Mouse (Mus musculus) bone marrow, adult 2 months (tissue): ENCODE measurements around the gene Ppp1r13b. TPM values are rescaled to one million over a fixed set of nuclear protein-coding genes. Genes with fewer than 3 reads are reported as not detected.
"Not testable (repeated sequence)": the region's sequence is repeated elsewhere in the genome, so short reads cannot be mapped to it uniquely, and the experiment has no call there.

Source experiments
- H3K27ac ChIP-seq: fragments of 200-500 bp; 2 replicates; pipeline ENCODE4 v1.5.1; 2012; ENCODE audit warnings: low read depth, mild to moderate bottlenecking, control low read depth, inconsistent platforms, low read length; ENCODE audit not compliant: control insufficient read depth, poor library complexity, insufficient read depth
- H3K4me1 ChIP-seq: fragments of 200-500 bp; 2 replicates; pipeline ENCODE4 v1.6.1; 2011; ENCODE audit warnings: low read length; ENCODE audit not compliant: control insufficient read depth, insufficient read depth
- H3K4me3 ChIP-seq: fragments of 200-500 bp; replicated peaks from 2 replicates; pipeline ENCODE3; 2011; ENCODE audit warnings: mild to moderate bottlenecking, low read depth, low read length, control low read depth; ENCODE audit not compliant: control insufficient read depth
- CTCF ChIP-seq: fragments of 200-500 bp; IDR thresholded peaks from 2 replicates; pipeline ENCODE4 v1.5.1; 2011; ENCODE audit warnings: low read length, control low read depth; ENCODE audit not compliant: control insufficient read depth, insufficient read depth
- POLR2A ChIP-seq: fragments of 200-500 bp; IDR thresholded peaks from 2 replicates; pipeline ENCODE4 v1.6.1; 2011; ENCODE audit warnings: low read depth, mild to moderate bottlenecking, control low read depth, low read length, borderline replicate concordance; ENCODE audit not compliant: control insufficient read depth
- WGBS: fragments of 180-500 bp; shearing (Covaris S2); methylation state at CpG from one replicate; pipeline ENCODE4 v1.1.7; 2018; 5-methylcytosine and 5-hydroxymethylcytosine counted together
- polyA plus RNA-seq: library from polyadenylated mRNA; stranded (reverse); fragments of >200 nt; gene quantifications from 2 replicates; pipeline ENCODE4 v1.2.4, GENCODE M21; 2011; ENCODE audit warnings: low replicate concordance; ENCODE audit not compliant: missing spikeins, insufficient read depth, insufficient read length

The Ppp1r13b gene
- polyA plus RNA-seq = 9.6 and 10.9 TPM in 2 replicates

- TF ChIP-seq CTCF (no peak), POLR2A (peak; percentile 76; the same call in 1 of the 2 replicates)
- H3K4me1 ChIP-seq = no peaks in the 10 kb centered on the region; the same call in 1 of the 2 replicates
- peak within 1 kb of the TSS; percentile 87 for H3K4me3 ChIP-seq
- H3K27ac ChIP-seq = peak within 1 kb of the TSS; percentile 95
- WGBS = 1% methylated on average over 80 of the region's 80 CpGs
Measured at GRCm38 (mm10) chr12:111907970-111908681, at the start of gene Ppp1r13b. TSS of gene Ppp1r13b (minus strand) at chr12:111908110.

GRCm38 (mm10) chr12:111956173-111956572 is 48.3 kb upstream of the Ppp1r13b start:
- no peak overlapping the region for H3K4me3 ChIP-seq
- TF ChIP-seq POLR2A (no peak), CTCF (no peak)
- WGBS = 81% methylated on average over 5 of the region's 5 CpGs
- no peaks in the 10 kb centered on the region; the same call in 1 of the 2 replicates for H3K4me1 ChIP-seq
- H3K27ac ChIP-seq = no peak overlapping the region

- H3K4me3 ChIP-seq = no peak overlapping the region
- no peak overlapping the region for H3K27ac ChIP-seq
- TF ChIP-seq CTCF = no peak
- TF ChIP-seq POLR2A = no peak
- 71% methylated on average over 5 of the region's 5 CpGs for WGBS
- no peaks in the 10 kb centered on the region for H3K4me1 ChIP-seq
Measured at GRCm38 (mm10) chr12:111951701-111952100, 43.8 kb upstream of the Ppp1r13b start.

- TF ChIP-seq POLR2A (no peak), CTCF (no peak)
- WGBS = 84% methylated on average over 5 of the region's 5 CpGs
- Histone ChIP-seq H3K4me1 (peaks cover under 1% of the 10 kb centered on the region; the same call in 1 of the 2 replicates), H3K4me3 (no peak overlapping the region), H3K27ac (no peak overlapping the region)
Measured at GRCm38 (mm10) chr12:111950486-111950885, 42.6 kb upstream of the Ppp1r13b start.

GRCm38 (mm10) chr12:111946716-111947115 is 38.8 kb upstream of the Ppp1r13b start:
- Histone ChIP-seq H3K4me1 (peaks cover 5% of the 10 kb centered on the region; the same call in 1 of the 2 replicates), H3K4me3 (no peak overlapping the region), H3K27ac (peak overlapping the region; percentile 30; the same call in 1 of the 2 replicates)
- TF ChIP-seq POLR2A = no peak
- TF ChIP-seq CTCF = peak; percentile 95
- 2% methylated on average over 2 of the region's 2 CpGs for WGBS

GRCm38 (mm10) chr12:111945765-111946655 is 38.1 kb upstream of the Ppp1r13b start:
- 7% methylated on average over 12 of the region's 15 CpGs for WGBS
- H3K27ac ChIP-seq = peak overlapping the region; percentile 30
- not testable (repeated sequence) for H3K4me3 ChIP-seq, H3K4me1 ChIP-seq

- WGBS = 5% methylated on average over 8 of the region's 8 CpGs
- Histone ChIP-seq H3K27ac (peak overlapping the region; percentile 27), H3K4me1 (peaks cover 5% of the 10 kb centered on the region; the same call in 1 of the 2 replicates), H3K4me3 (no peak overlapping the region)
- TF ChIP-seq CTCF (no peak), POLR2A (no peak)
Measured at GRCm38 (mm10) chr12:111945115-111945514, 37.2 kb upstream of the Ppp1r13b start.

GRCm38 (mm10) chr12:111944065-111944987 is 36.4 kb upstream of the Ppp1r13b start:
- peak overlapping the region; percentile 61 for H3K27ac ChIP-seq
- H3K4me1 ChIP-seq, H3K4me3 ChIP-seq: not testable (repeated sequence)
- WGBS = 5% methylated on average over 17 of the region's 20 CpGs
